ENCODE assay signal across 8 mouse cellular contexts in the genomic region with DNA sequence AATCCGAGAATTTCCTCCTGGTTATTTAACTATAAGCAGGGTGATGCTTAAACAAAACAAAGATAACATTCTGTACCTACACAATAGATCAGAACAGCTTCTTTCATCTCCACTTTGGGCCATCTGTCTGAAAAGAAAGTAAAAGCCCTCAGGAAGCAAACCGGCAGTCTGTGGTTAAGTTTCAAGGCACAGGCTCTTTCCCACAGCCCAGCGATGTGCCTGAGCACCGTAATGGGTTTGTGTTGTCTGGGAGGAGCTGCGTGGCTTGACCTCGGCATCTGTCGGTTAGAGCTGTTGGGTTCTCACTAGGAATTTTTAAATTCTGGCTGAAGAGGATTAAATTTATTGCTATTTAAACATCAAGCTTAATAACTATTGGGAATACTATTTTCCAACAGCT.
DNase-seq lines count a peak whose midpoint lies in the region; ATAC-seq lines count a peak whose summit lies in the region.
"Had no signal": no experiment of that assay in that cellular context is flagged by ENCODE, and none has a peak within 500 bp of the region (broad histone marks: within the 10 kb centered on the region; RNA-seq: fewer than 3 reads in every experiment).

No protein-coding gene starts in this region.

- peaks cover 32% of the 10 kb centered on the region for H3K4me1 ChIP-seq in forebrain, embryonic 15.5 days
- peaks cover 9% of the 10 kb centered on the region for H3K4me1 ChIP-seq in stomach, embryonic 16.5 days (ENCODE audit: control insufficient read depth, insufficient read depth, low read length)

- peak overlapping the region; percentile 78 for H3K27ac ChIP-seq in forebrain, embryonic 15.5 days (replicated peaks)
- no peak overlapping the region for H3K27ac ChIP-seq in stomach, embryonic 16.5 days (ENCODE audit: low read length)
- H3K27ac ChIP-seq: embryonic facial prominence, embryonic 15.5 days had no signal

- no peak overlapping the region for H3K4me3 ChIP-seq in forebrain, embryonic 15.5 days
- H3K4me3 ChIP-seq in stomach, embryonic 16.5 days (replicated peaks; ENCODE audit: low read length): peak overlapping the region; percentile 20
- H3K4me3 ChIP-seq: embryonic facial prominence, embryonic 15.5 days had no signal

- WGBS in forebrain, embryonic 15.5 days: 8% methylated on average over 7 of the region's 7 CpGs
- 20% methylated on average over 7 of the region's 7 CpGs for WGBS in stomach, embryonic 16.5 days

- DNase-seq in 416B (ENCODE audit: low read depth): peak; percentile 77
- DNase-seq in lung, postnatal 36 days: peak; percentile 22
- DNase-seq in ovary, adult 18-20 months (ENCODE audit: low spot score): no peak
- no peak for DNase-seq in frontal cortex, postnatal 25 days (ENCODE audit: low spot score in 2 of 2)

- peak; percentile 86 for ATAC-seq in CD4-positive, CD25-positive, alpha-beta regulatory T cell, adult 4 months
- peak; percentile 74; the same call in 1 of the 2 replicates for ATAC-seq in forebrain, embryonic 15.5 days (replicated peaks)
- ATAC-seq in stomach, embryonic 16.5 days (ENCODE audit: insufficient read depth, low FRiP score): no peak

- H3K4me2 ChIP-seq in forebrain, embryonic 15.5 days (replicated peaks): peak overlapping the region; percentile 17; the same call in 1 of the 2 replicates
- peak overlapping the region; percentile 44 for H3K4me2 ChIP-seq in stomach, embryonic 16.5 days (ENCODE audit: low read depth, low read length)
- H3K4me2 ChIP-seq: embryonic facial prominence, embryonic 15.5 days had no signal

- no peaks in the 10 kb centered on the region for H3K36me3 ChIP-seq in forebrain, embryonic 15.5 days
- no peaks in the 10 kb centered on the region for H3K36me3 ChIP-seq in stomach, embryonic 16.5 days (ENCODE audit: control insufficient read depth, insufficient read depth, low read length)
- H3K36me3 ChIP-seq: embryonic facial prominence, embryonic 15.5 days had no signal

- H3K9ac ChIP-seq in forebrain, embryonic 15.5 days (replicated peaks): no peak overlapping the region
- no peak overlapping the region for H3K9ac ChIP-seq in stomach, embryonic 16.5 days (ENCODE audit: low read length)
- H3K9ac ChIP-seq: embryonic facial prominence, embryonic 15.5 days had no signal

- no peaks in the 10 kb centered on the region for H3K27me3 ChIP-seq in forebrain, embryonic 15.5 days
- H3K27me3 ChIP-seq in stomach, embryonic 16.5 days (ENCODE audit: control insufficient read depth, insufficient read depth, low read length): no peaks in the 10 kb centered on the region
- H3K27me3 ChIP-seq: embryonic facial prominence, embryonic 15.5 days had no signal

- no peaks in the 10 kb centered on the region for H3K9me3 ChIP-seq in forebrain, embryonic 15.5 days
- no peaks in the 10 kb centered on the region for H3K9me3 ChIP-seq in stomach, embryonic 16.5 days (replicated peaks; ENCODE audit: control insufficient read depth, low read length)
- H3K9me3 ChIP-seq: embryonic facial prominence, embryonic 15.5 days had no signal

Comparison
In these comparisons a context has a peak if more than half of its experiments do, and no peak if none do; other contexts are left out.
1. DNase-seq: peak in 416B (single experiment) and lung, postnatal 36 days (single experiment); none in ovary, adult 18-20 months (single experiment) and frontal cortex, postnatal 25 days (0 of 2).